Mouse (Mus musculus) kidney, adult 2 months (tissue): ENCODE results near the gene Rfx4.

Experiments
- CTCF ChIP-seq: fragments of 200-500 bp; conservative IDR thresholded peaks from 2 replicates; pipeline ENCODE4 v1.5.1; 2011; ENCODE audit warnings: low read depth, mild to moderate bottlenecking, control low read depth, low read length, moderate library complexity, mixed read lengths; ENCODE audit not compliant: insufficient read depth, insufficient read length
- POLR2A ChIP-seq: fragments of 200-500 bp; IDR thresholded peaks from one replicate; pipeline ENCODE4 v1.6.1; 2011; ENCODE audit warnings: low read depth, low read length, control low read depth

- TF ChIP-seq POLR2A (no peak), CTCF (no peak)
These were observed 40.2 kb upstream of the Rfx4 start for GRCm38 (mm10) chr10:84715639-84716038.
